Mouse (Mus musculus) layer of hippocampus, postnatal 10 days (tissue): ENCODE measurements around the gene Cort. TPM values are rescaled to one million over a fixed set of nuclear protein-coding genes. Genes with fewer than 3 reads are reported as not detected.
"Not testable (repeated sequence)": the region's sequence is repeated elsewhere in the genome, so short reads cannot be mapped to it uniquely, and the experiment has no call there.

Source experiments
- DNase-seq, 2 experiments: peaks; one replicate each; pipeline ENCODE4 v3.0.0; 2021; ENCODE audit warnings: low spot score in 2 of 2
- long read RNA-seq: library from polyadenylated mRNA; stranded (forward); transcript quantifications from one replicate; pipeline ENCODE4 v2.0.0, GENCODE M21; 2023
- total RNA-seq, 2 experiments: library from RNA; stranded (reverse); gene quantifications; 2 replicates each; pipeline ENCODE4 v1.2.3; 2021

Gene Cort
- 10 to 100 TPM; 17.8 to 22.2 TPM for total RNA-seq
- long read RNA-seq, transcript Cort-201 (2 exons, 677 nt), result major isoform, 22 of 22 reads
- long read RNA-seq, partial matches to known transcripts, result 0 of 22 reads
- long read RNA-seq, other reads (novel, unspliced or antisense), result 0 of 22 reads

DNA sequence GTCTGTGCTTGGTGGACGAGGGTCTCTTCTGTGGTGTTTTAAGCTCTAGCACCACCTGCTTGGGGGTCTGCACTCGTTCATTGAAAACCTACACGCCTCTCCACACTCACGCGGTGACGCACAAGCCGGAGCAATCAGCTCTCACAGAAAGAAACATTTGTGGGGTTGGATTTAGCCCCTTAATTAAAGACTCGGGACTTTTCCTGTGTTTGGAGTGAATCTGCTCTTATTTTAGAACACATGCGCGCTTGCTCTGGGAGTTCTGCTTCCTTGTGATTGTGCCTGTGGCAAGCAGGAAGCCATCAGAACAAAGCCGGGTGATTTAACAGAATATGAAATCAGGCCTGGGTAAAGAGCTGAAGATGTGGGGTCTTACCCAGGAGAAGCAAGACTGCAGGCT, at the start of gene Cort:
TSS of gene Cort (minus strand) at position 101 of the 400 bp plus-strand sequence.
- DNase-seq, result no peak

- no peak for DNase-seq
These were observed 47.1 kb upstream of the Cort start for GRCm38 (mm10) chr4:149173661-149174060.

- peak in 1 of 2 experiments; percentile 33 for DNase-seq
These were observed 46.1 kb upstream of the Cort start for GRCm38 (mm10) chr4:149172666-149173065.

DNA sequence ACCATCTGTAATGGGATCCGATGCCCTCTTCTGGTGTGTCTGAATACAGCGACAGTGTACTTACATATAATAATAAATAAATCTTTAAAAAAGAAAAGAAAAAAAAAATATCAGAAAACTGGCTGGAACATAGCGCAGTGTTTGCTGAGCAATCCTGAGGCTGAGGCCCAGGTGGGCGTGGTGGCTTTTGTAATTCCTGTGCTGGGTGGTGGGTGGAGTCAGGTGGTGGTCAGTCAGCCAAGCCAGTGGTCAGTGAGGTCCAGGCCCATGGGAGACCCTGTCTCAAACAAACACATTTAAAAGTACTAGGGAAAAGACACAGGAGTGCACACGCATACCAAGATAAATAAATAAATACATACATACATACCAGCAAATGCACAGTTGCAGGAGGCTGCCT, 45.5 kb upstream of the Cort start:
- DNase-seq, result no peak

- no peak for DNase-seq
These were observed 45.0 kb upstream of the Cort start for GRCm38 (mm10) chr4:149171581-149171981.

GRCm38 (mm10) chr4:149170394-149170931, 43.9 kb upstream of the Cort start:
- DNase-seq, result no peak

GRCm38 (mm10) chr4:149169926-149170325, 43.4 kb upstream of the Cort start:
- DNase-seq, result not testable (repeated sequence)

DNA sequence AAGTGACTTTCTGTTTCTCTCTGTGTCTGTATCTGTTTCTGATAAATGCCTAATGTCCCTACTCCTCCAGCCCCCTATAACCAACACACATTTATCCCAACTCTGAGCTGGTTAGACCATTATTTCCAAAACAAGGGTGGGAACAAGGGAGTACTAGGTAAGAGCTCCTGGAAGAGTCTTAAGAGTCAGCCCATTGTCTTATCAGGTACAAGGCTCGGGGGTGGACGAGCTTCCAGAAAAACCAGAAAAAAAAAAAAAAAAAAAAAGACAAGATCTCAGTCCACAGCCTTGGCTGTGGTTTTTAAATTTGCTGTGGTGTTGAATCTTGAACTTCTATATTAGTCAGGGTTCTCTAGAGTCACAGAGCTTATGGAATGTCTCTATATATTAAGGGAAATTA, 41.5 kb upstream of the Cort start:
- DNase-seq, result no peak

DNA sequence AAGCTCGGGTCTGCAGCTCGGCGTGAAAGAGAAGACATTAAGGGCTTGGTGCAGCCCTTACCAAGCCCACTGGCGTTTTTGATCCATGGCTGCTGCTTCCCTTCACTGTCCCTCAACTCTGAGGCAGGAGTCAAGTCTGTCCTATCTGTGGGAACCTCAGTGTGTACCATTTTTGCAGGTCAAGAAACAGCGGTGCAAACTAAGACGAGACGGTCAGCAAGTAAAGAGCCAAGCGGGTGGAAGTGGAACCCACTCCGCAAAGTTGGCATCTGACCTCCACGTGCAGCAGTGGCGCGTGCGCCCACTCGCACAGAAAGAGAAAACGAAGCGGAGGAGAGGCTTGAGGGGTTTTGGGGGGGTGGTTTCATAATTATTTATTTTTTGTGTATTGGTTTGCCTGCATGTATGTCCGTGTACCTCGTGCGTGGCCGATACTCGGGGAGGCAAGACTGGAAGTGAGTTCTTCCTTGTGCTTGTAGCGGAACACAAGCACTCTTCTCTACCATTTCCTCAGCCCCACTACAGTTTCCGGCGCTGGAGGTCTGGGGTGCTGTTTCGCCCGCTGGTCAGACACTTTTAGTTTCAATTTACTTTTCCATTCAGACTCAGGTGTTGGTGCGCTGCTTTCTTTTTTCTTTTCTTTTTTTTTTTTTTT, 40.5 kb upstream of the Cort start:
- DNase-seq, result peak; percentile 30 to 51

- peak; percentile 93 to 97 for DNase-seq
These were observed 39.8 kb upstream of the Cort start, which contains the start of gene Pgd for GRCm38 (mm10) chr4:149166215-149166946. Gene Pgd (minus strand): TSS chr4:149166771.

DNA sequence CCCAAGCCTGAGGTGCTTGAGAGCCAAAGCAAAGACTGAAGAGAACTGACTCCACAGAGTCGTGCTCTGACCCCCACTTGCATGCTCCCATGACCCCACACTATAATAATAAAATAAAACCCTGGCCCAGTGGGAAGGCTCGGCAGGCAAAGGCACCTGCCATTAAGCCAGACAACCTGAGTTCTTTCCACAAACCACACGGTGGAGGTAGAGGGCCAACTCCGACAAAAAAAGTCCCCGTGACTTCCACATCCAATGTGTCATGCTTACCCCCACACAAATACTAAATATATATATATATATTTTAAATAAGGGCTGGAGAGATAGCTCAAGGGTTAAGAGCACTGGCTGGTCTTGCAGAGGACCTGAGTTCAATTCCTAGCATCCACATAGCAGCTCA, 37.6 kb upstream of the Cort start:
- DNase-seq, result no peak

GRCm38 (mm10) chr4:149163196-149163595, 36.6 kb upstream of the Cort start:
- no peak for DNase-seq

DNA sequence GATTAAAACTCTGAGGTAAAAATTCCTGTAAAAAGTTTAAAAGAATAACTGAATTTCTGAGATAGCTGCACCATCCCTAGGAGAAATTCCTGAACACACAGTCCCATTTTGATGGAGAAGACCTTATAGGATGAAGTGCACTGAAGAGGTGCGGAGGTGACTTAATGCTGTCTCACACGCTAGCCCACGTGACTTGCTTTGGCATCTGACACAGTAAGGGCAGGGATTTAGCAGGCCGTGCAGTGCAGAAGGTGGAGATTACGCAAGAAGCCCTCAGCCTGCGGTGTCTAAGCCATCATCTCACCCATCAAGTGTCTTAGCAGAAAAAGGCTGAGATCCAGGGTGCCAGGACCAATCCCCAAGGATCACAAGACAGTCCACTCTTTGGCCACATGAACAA, 34.6 kb upstream of the Cort start:
- no peak for DNase-seq

- DNase-seq, result no peak
These were observed 33.3 kb upstream of the Cort start for GRCm38 (mm10) chr4:149159891-149160290.

DNA sequence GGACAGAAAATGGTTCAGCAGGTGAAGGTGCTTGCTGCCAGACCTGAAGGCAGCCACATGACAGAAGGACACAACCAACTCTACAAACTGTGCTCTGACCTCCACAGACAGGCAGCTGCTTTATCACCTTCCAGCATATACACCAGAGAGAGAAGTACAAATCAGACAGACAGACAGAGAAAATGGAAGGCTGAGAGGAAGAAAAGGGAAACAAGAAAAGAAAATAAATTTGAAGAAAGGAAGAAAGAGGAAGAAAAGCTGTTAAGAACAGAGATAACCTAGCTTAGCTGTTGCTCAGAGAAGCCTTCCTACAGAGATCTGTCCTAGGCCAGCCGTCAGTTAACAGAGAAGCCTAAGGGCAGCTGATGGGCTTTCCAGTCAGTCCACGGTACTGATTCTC, 32.6 kb upstream of the Cort start:
- DNase-seq, result no peak

GRCm38 (mm10) chr4:149157415-149157973, 30.9 kb upstream of the Cort start:
- no peak for DNase-seq

GRCm38 (mm10) chr4:149155711-149156110, 29.1 kb upstream of the Cort start:
- DNase-seq, result no peak

- DNase-seq, result no peak
These were observed 28.3 kb upstream of the Cort start for GRCm38 (mm10) chr4:149154859-149155258.

DNA sequence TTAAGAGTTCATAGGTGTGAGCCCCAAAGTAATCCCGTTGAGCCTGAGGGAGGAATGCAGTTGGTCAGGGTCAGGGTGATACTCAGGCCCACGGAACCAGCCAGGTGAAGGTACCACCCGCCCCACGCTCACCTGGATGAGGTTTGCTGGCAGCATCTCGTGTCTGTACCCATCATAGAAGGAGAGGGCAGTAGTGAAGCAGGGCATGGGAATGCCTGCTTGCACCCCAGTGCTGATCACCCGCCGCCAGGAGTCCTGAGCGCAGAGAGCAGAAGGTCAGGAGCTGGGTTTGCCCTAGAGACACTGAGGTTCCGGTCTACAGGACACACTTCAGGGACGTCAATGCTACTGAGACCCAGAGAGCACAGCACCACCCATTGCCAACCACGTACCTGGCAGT, 24.2 kb upstream of the Cort start:
- no peak for DNase-seq

- DNase-seq, result no peak
These were observed 23.7 kb upstream of the Cort start for GRCm38 (mm10) chr4:149150256-149150655.

- DNase-seq, result no peak
These were observed 23.0 kb upstream of the Cort start for GRCm38 (mm10) chr4:149149611-149150010.

DNA sequence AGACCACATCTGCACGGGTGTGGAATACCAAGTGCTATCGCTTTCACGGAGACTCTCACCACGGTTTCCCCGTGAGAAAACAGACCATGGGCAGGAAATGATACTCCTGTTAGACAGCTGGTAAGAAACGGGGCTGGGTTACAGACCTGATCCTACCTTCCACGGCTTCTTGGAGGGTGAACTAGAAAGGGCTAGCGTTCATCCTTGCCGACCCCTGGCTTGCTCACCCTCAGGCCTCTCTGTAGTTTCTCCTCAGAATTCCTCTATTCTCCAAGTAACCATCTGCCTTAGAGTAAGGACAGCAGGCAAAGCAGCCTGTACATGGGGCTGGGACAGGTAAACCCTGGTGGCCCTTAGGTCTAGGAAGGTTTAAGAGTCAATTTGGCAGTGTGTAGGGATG, 22.6 kb upstream of the Cort start:
- DNase-seq, result no peak
